Mouse (Mus musculus) fat pad, adult 2 months (tissue): Measurements from ENCODE around the gene Ndufaf2.

Experiments
- DNase-seq: peaks from one replicate; pipeline ENCODE4 v3.0.0-alpha.2; 2011; ENCODE audit warnings: low read depth, low spot score; ENCODE audit errors: extremely low read depth

The Ndufaf2 gene

GRCm38 (mm10) chr13:108092290-108092689 is 66.1 kb downstream of the Ndufaf2 start:
- DNase-seq, result no peak

- DNase-seq, result no peak
Observed at GRCm38 (mm10) chr13:108086724-108087123, 71.7 kb downstream of the Ndufaf2 start.

- DNase-seq, result no peak
Observed at GRCm38 (mm10) chr13:108086036-108086435, 72.4 kb downstream of the Ndufaf2 start.

GRCm38 (mm10) chr13:108084086-108084485 is 74.3 kb downstream of the Ndufaf2 start:
- no peak for DNase-seq

GRCm38 (mm10) chr13:108077901-108078300 is 80.5 kb downstream of the Ndufaf2 start:
- no peak for DNase-seq

GRCm38 (mm10) chr13:108077476-108077875 is 80.9 kb downstream of the Ndufaf2 start:
- DNase-seq, result no peak

GRCm38 (mm10) chr13:108070171-108070570 is 88.3 kb downstream of the Ndufaf2 start:
- no peak for DNase-seq

GRCm38 (mm10) chr13:108069151-108069550 is 89.3 kb downstream of the Ndufaf2 start:
- DNase-seq, result no peak

GRCm38 (mm10) chr13:108066021-108066420 is 92.4 kb downstream of the Ndufaf2 start:
- no peak for DNase-seq

GRCm38 (mm10) chr13:108064331-108064730 is 94.1 kb downstream of the Ndufaf2 start:
- DNase-seq, result no peak

- no peak for DNase-seq
Observed at GRCm38 (mm10) chr13:108063374-108064134, 94.9 kb downstream of the Ndufaf2 start.

GRCm38 (mm10) chr13:108062900-108063299 is 95.5 kb downstream of the Ndufaf2 start:
- DNase-seq, result no peak

GRCm38 (mm10) chr13:108060936-108061578 is 97.4 kb downstream of the Ndufaf2 start:
- no peak for DNase-seq

- DNase-seq, result no peak
Observed at GRCm38 (mm10) chr13:108060286-108060885, 98.0 kb downstream of the Ndufaf2 start.

- DNase-seq, result no peak
Observed at GRCm38 (mm10) chr13:108056896-108057295, 101.5 kb downstream of the Ndufaf2 start.

GRCm38 (mm10) chr13:108047364-108047763 is 111.1 kb downstream of the Ndufaf2 start:
- DNase-seq, result no peak

GRCm38 (mm10) chr13:108046891-108047290 is 111.5 kb downstream of the Ndufaf2 start:
- DNase-seq, result no peak

GRCm38 (mm10) chr13:108046071-108046470 is 112.4 kb downstream of the Ndufaf2 start:
- DNase-seq, result no peak

GRCm38 (mm10) chr13:108045646-108046045 is 112.8 kb downstream of the Ndufaf2 start:
- no peak for DNase-seq

- DNase-seq, result no peak
Observed at GRCm38 (mm10) chr13:108044222-108044941, 114.0 kb downstream of the Ndufaf2 start, which contains the start of gene Smim15. Smim15 (plus strand) TSS chr13:108044446.
